Mouse (Mus musculus) myocyte (in vitro differentiated cells): ENCODE measurements around the gene Rere.

Experiments
- MAX ChIP-seq: IDR thresholded peaks from one replicate; pipeline ENCODE4 v1.6.1; 2011; ENCODE audit warnings: low read depth, mild to moderate bottlenecking, control low read depth
- MYOD1 ChIP-seq, 3 experiments: IDR thresholded peaks; one replicate each; pipeline ENCODE4 v1.6.1; 2011; ENCODE audit warnings: control low read depth in 2 of 3, low read depth in 2 of 3, mild to moderate bottlenecking in 2 of 3, moderate library complexity in 1 of 3; ENCODE audit not compliant: insufficient read length in 2 of 3, control insufficient read depth in 1 of 3
- MYOG ChIP-seq, 3 experiments: IDR thresholded peaks; one replicate each; pipeline ENCODE4 v1.6.1; 2011; ENCODE audit warnings: control low read depth in 2 of 3, low read depth in 2 of 3, mild to moderate bottlenecking in 2 of 3; ENCODE audit not compliant: insufficient read length in 2 of 3, control insufficient read depth in 1 of 3, insufficient read depth in 1 of 3
- POLR2A ChIP-seq: IDR thresholded peaks from one replicate; pipeline ENCODE4 v1.6.1; 2011; ENCODE audit warnings: low read depth, mild to moderate bottlenecking, control low read depth, moderate library complexity; ENCODE audit not compliant: insufficient read length
- POLR2AphosphoS2 ChIP-seq: IDR thresholded peaks from one replicate; pipeline ENCODE4 v1.6.1; 2011; ENCODE audit warnings: low read depth, control low read depth; ENCODE audit not compliant: insufficient read length
- TCF12 ChIP-seq: IDR thresholded peaks from one replicate; pipeline ENCODE4 v1.6.1; 2011; ENCODE audit warnings: mild to moderate bottlenecking, control low read depth; ENCODE audit not compliant: poor library complexity, insufficient read depth, severe bottlenecking
- TCF3 ChIP-seq: IDR thresholded peaks from one replicate; pipeline ENCODE4 v1.6.1; 2011; ENCODE audit warnings: low read depth, control low read depth; ENCODE audit not compliant: insufficient read length
- USF1 ChIP-seq: IDR thresholded peaks from one replicate; pipeline ENCODE4 v1.6.1; 2011; ENCODE audit warnings: low read depth, mild to moderate bottlenecking, control low read depth, moderate library complexity

GRCm38 (mm10) chr4:150544231-150544630, 262.8 kb downstream of the Rere start:
- TF ChIP-seq POLR2A (no peak), MYOG (IDR thresholded peaks at IDR 0.05; ENCODE audit: control insufficient read depth in 1 of 3, insufficient read depth in 1 of 3, insufficient read length in 2 of 3, low read depth in 2 of 3) (no peak), USF1 (no peak), POLR2AphosphoS2 (no peak), TCF12 (no peak), MAX (no peak), MYOD1 (IDR thresholded peaks at IDR 0.05; ENCODE audit: control insufficient read depth in 1 of 3, insufficient read length in 2 of 3, low read depth in 2 of 3) (no peak), TCF3 (no peak)
